Mouse (Mus musculus) hindbrain, embryonic 13.5 days (tissue): ENCODE data around the gene Brms1. TPM values are rescaled to one million over a fixed set of nuclear protein-coding genes. Genes with fewer than 3 reads are reported as not detected.

Experiments
- ATAC-seq: fragments of 200-750 bp; cut with Nextera tagmentation; 2 replicates; pipeline ENCODE4 v1.8.0; 2017; ENCODE audit warnings: moderate TSS enrichment; ENCODE audit not compliant: low FRiP score
- H3K27ac ChIP-seq: fragments of 300-500 bp; sonication (generic); 2 replicates; pipeline ENCODE4 v1.5.1; 2015; ENCODE audit warnings: inconsistent platforms, mild to moderate bottlenecking, moderate library complexity
- H3K27me3 ChIP-seq: fragments of 300-500 bp; sonication (generic); 2 replicates; pipeline ENCODE4 v1.6.1; 2015; ENCODE audit warnings: mild to moderate bottlenecking, inconsistent platforms
- H3K36me3 ChIP-seq: fragments of 300-500 bp; sonication (generic); 2 replicates; pipeline ENCODE4 v1.6.1; 2015; ENCODE audit warnings: mild to moderate bottlenecking, inconsistent platforms
- H3K4me1 ChIP-seq: fragments of 300-500 bp; sonication (generic); replicated peaks from 2 replicates; pipeline ENCODE4 v1.6.1; 2015; ENCODE audit warnings: inconsistent platforms
- H3K4me2 ChIP-seq: fragments of 300-500 bp; sonication (generic); 2 replicates; pipeline ENCODE4 v1.6.1; 2015; ENCODE audit warnings: inconsistent platforms, mild to moderate bottlenecking, moderate library complexity
- H3K4me3 ChIP-seq: fragments of 300-500 bp; sonication (generic); 2 replicates; pipeline ENCODE4 v1.5.1; 2015; ENCODE audit warnings: mild to moderate bottlenecking, inconsistent platforms
- H3K9ac ChIP-seq: fragments of 300-500 bp; sonication (generic); 2 replicates; pipeline ENCODE4 v1.6.1; 2015; ENCODE audit warnings: mild to moderate bottlenecking, inconsistent platforms
- H3K9me3 ChIP-seq: fragments of 300-500 bp; sonication (generic); 2 replicates; pipeline ENCODE4 v1.6.1; 2016; ENCODE audit warnings: inconsistent platforms
- WGBS: fragments of 180-500 bp; shearing (Covaris S2); methylation state at CpG from one replicate; pipeline ENCODE4 v1.1.7; 2015; 5-methylcytosine and 5-hydroxymethylcytosine counted together
- polyA plus RNA-seq: library from polyadenylated mRNA; unstranded; fragments of >200 nt; fragmentation: Nextera tagmentation; extraction: Ambion mirVana; gene quantifications from 2 replicates; pipeline ENCODE4 v1.2.1, GENCODE M21; 2015

Brms1 gene
- polyA plus RNA-seq, 1 experiment from 2014 or later: 48.2 TPM

DNA sequence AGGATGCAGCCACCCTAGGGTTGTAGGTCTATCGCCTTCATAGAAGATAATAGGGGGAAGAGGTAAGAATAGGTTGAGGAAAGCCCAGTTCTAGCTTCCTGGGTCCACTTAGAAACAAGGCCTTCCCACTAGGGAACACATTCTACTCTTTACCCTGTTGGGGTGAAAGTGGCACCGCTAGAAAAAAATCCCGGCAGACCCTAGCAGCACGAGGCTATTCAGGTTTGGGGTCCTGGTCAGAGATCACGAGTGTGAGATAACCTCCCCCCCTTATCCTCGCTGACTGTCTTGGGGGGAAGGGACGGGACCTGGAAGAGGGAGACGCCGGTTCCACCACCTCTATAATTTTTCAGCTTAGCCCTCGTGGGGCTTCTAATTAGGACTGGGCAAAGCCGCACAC lies 29.9 kb downstream of the Brms1 start:
- H3K9me3 ChIP-seq: no peaks in the 10 kb centered on the region
- 6% methylated on average over 11 of the region's 11 CpGs for WGBS

DNA sequence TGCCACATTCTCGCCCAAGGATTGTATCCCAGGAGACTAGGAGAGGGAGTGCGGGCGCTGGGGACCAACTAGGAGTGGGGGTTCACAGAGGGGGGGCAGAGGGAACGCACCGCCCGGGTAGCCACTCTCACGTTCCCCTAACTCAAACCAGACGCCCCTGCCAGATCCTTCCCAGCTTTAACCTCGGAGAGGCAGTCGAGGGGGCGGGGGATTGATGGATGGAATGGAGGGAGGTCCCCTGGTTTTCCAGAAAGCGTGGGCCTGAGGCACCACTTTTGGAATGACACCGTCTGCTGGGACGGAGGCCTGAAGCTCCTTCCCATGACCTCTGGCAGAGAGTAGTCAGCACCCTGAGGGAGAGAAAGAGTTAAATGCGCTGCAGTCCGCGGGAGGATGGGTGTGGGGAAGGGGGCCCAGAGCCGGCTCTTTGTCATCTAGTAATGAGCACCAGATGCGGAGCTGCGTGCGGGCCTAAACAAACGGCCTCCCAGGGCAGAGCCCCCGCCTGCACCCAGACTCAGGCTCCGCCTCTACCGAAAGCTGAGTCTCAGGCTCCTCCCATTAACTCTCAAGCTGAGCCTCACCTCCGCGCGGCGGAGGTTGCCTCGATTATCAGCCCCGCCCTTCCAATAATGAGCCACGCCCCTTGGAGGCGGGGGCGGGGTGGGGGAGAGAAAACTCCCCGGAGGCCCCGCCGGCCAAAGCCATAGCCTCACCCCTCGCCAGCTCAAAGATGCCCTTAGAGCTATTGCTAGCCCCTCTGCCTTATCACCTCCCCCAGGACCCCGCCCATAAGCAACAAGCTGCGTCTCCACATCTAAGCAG lies 30.6 kb downstream of the Brms1 start:
- Histone ChIP-seq H3K4me3 (peak overlapping the region; percentile 45), H3K4me2 (peak overlapping the region; percentile 76), H3K9me3 (no peaks in the 10 kb centered on the region), H3K36me3 (no peaks in the 10 kb centered on the region), H3K9ac (peak overlapping the region; percentile 71), H3K4me1 (peaks cover 52% of the 10 kb centered on the region), H3K27ac (peak overlapping the region; percentile 79), H3K27me3 (peaks cover 68% of the 10 kb centered on the region)
- under 1% methylated on average over 39 of the region's 40 CpGs for WGBS
- peak; percentile 77 for ATAC-seq

More for the DNA sequence above, 29.9 kb downstream of the Brms1 start:
- Histone ChIP-seq H3K4me3 (peak overlapping the region; percentile 45), H3K27ac (peak overlapping the region; percentile 79), H3K36me3 (no peaks in the 10 kb centered on the region), H3K4me1 (peaks cover 52% of the 10 kb centered on the region), H3K27me3 (peaks cover 70% of the 10 kb centered on the region), H3K9ac (peak overlapping the region; percentile 71), H3K4me2 (peak overlapping the region; percentile 76)
- 0 out of 2 replicates have a peak, but pooled peaks have one; percentile 6 for ATAC-seq

DNA sequence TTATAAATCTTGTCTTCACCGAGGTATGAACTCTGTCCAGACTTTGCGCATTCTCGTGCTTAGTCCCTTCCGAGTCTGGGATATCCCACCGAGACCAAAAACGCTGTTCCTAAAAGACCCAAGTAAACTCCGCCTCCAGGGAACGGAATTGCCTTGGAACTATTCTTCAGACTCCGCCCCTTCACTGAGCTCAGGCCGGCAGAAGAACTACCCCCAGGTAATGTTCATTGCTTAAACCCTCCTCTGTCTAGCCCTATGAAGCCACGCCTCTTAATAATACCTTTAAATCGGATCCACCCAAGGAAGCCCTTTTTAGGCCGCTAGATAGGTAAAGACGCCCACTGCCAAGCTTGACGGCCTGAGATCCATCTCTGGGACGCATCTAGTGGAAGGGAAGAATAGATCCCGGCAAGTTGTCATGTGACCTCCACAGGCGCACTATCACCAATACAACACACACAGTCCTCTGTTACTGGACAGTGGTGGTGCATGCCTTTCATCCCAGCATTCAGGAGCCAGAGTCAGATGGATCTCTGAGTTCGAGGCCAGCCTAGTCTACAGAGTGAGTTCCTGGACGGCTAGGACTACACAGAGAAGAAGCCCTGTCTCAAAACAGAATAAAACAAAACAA lies 31.4 kb downstream of the Brms1 start:
- WGBS: 5% methylated on average over 20 of the region's 20 CpGs
- no peak overlapping the region for H3K27ac ChIP-seq
- H3K36me3 ChIP-seq: no peaks in the 10 kb centered on the region
- peak overlapping the region; percentile 45 for H3K4me3 ChIP-seq
- peaks cover 61% of the 10 kb centered on the region for H3K27me3 ChIP-seq
- no peaks in the 10 kb centered on the region for H3K9me3 ChIP-seq
- peak overlapping the region; percentile 71; the same call in 1 of the 2 replicates for H3K9ac ChIP-seq
- ATAC-seq: no peak
- H3K4me2 ChIP-seq: peak overlapping the region; percentile 76
- peaks cover 45% of the 10 kb centered on the region for H3K4me1 ChIP-seq

DNA sequence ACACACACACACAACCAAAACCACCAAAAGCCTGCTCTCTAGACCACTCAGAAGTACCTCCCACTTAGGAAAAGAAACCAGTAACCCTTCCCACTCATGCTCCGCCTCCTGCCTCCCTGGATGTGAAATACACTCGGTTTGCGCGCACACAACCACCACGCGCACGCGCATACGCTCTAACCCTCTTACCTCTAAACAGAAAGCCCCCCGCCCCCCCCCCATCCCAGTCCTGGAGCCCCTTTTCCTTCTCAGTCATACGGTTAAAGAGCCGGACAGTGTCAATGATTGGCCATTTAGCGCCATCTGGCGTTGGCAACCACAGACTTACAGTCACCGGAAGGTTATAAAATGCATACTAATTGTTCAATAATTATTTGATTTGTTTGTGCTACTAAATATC lies 31.9 kb downstream of the Brms1 start:
- no peak for ATAC-seq
- H3K4me3 ChIP-seq: peak overlapping the region; percentile 7; the same call in 1 of the 2 replicates
- H3K36me3 ChIP-seq: no peaks in the 10 kb centered on the region
- H3K27ac ChIP-seq: no peak overlapping the region
- peaks cover 40% of the 10 kb centered on the region for H3K4me1 ChIP-seq
- no peak overlapping the region for H3K9ac ChIP-seq
- 2% methylated on average over 15 of the region's 15 CpGs for WGBS
- H3K9me3 ChIP-seq: no peaks in the 10 kb centered on the region
- peaks cover 56% of the 10 kb centered on the region for H3K27me3 ChIP-seq
- peak overlapping the region; percentile 76 for H3K4me2 ChIP-seq

DNA sequence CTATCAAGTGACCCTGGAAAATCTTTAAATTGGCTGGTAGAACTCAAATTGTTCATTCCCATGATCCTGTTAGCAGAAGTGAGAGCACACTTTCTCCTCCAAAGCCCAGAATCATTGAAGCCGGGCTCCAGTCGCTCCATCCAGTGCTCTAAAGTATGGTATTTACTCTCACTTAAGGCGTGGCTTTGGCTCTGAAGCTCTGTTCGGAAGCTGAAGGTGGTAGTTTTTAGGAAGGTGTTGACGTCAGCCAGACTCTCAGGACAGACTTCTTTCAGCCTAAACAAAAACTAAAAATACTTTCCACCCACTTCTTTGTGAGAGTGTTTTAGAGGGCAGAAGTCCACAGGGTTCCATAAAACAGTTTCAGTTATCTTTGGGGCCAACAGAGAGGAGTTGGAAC lies 32.4 kb downstream of the Brms1 start:
- Histone ChIP-seq H3K27ac (no peak overlapping the region), H3K4me2 (no peak overlapping the region), H3K4me3 (no peak overlapping the region), H3K36me3 (no peaks in the 10 kb centered on the region), H3K9me3 (no peaks in the 10 kb centered on the region), H3K4me1 (peaks cover 35% of the 10 kb centered on the region), H3K9ac (no peak overlapping the region), H3K27me3 (peaks cover 55% of the 10 kb centered on the region)
- no peak for ATAC-seq
- 47% methylated on average over 5 of the region's 5 CpGs for WGBS

DNA sequence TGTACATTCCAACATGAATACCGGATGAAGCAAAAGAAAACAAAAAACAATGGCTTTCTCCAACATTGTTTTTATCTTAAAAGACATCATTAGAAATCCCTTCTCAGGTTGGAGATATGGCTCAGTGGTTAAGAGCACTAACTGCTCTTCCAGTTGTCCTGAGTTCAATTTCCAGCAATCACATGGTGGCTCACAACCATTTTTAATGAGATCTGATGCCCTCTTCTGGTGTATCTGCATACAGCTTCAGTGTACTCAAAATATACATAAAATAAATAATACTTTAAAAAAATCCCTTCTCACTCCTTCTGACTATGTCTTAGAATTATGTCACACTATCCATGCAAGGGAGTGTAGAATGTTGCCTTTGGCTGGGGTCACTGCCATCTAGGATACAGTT lies 38.1 kb downstream of the Brms1 start:
- H3K4me1 ChIP-seq: no peaks in the 10 kb centered on the region
- H3K9me3 ChIP-seq: no peaks in the 10 kb centered on the region
- H3K27me3 ChIP-seq: peaks cover 71% of the 10 kb centered on the region
- no peak for ATAC-seq
- H3K27ac ChIP-seq: no peak overlapping the region
- H3K36me3 ChIP-seq: no peaks in the 10 kb centered on the region; the same call in 1 of the 2 replicates
- no peak overlapping the region for H3K4me3 ChIP-seq
- H3K9ac ChIP-seq: no peak overlapping the region
- no peak overlapping the region for H3K4me2 ChIP-seq
- 91% methylated on average over 1 of the region's 1 CpGs for WGBS

DNA sequence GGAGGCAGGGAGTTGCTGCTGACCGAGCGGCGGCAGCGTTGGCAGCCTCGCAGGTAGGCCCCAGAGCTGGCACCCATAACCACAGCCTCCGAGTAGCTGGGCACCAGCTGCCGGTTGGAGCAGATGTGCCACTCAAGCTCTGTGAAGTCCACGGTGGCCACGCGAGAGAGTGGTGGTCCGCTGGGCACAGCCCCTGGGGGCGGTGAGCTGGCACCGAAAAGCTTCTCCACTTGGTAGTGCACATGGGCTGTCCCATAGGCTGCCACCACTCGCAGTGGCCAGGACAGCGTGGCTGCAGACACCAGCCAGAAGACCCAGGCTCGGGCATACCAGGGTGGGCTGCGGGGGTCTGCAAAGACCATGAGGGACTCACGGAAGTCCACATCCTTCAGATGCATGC lies 40.9 kb downstream of the Brms1 start:
- no peaks in the 10 kb centered on the region; the same call in 1 of the 2 replicates for H3K36me3 ChIP-seq
- ATAC-seq: no peak
- H3K9me3 ChIP-seq: no peaks in the 10 kb centered on the region
- 66% methylated on average over 18 of the region's 18 CpGs for WGBS
- H3K4me1 ChIP-seq: peaks cover 11% of the 10 kb centered on the region
- no peak overlapping the region for H3K9ac ChIP-seq
- H3K27ac ChIP-seq: no peak overlapping the region
- H3K4me3 ChIP-seq: no peak overlapping the region
- H3K27me3 ChIP-seq: peaks cover 75% of the 10 kb centered on the region
- H3K4me2 ChIP-seq: no peak overlapping the region

DNA sequence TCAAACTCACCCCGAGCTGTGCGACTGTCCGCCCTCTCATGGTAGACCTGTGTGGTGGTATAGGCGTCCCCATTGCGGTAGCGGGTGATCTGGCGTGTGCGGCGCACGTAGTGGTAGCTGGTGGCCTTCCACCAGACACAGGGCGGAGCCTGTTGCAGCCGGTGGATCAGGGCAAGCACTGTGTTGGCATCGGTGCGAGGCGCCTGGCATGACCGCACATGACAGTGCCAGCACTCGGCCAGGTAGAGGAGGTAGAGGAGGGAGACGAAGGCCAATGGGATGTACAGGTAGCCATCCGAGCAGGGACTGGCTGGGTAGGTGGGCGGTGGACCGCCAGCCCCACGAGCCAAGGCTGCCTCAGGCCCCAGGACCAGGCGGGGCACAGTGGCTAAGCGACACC lies 41.4 kb downstream of the Brms1 start:
- Histone ChIP-seq H3K4me1 (peaks cover 17% of the 10 kb centered on the region), H3K9me3 (no peaks in the 10 kb centered on the region), H3K4me2 (no peak overlapping the region), H3K36me3 (no peaks in the 10 kb centered on the region; the same call in 1 of the 2 replicates), H3K9ac (no peak overlapping the region), H3K4me3 (no peak overlapping the region), H3K27me3 (peaks cover 75% of the 10 kb centered on the region), H3K27ac (no peak overlapping the region)
- no peak for ATAC-seq
- WGBS: 70% methylated on average over 24 of the region's 24 CpGs

DNA sequence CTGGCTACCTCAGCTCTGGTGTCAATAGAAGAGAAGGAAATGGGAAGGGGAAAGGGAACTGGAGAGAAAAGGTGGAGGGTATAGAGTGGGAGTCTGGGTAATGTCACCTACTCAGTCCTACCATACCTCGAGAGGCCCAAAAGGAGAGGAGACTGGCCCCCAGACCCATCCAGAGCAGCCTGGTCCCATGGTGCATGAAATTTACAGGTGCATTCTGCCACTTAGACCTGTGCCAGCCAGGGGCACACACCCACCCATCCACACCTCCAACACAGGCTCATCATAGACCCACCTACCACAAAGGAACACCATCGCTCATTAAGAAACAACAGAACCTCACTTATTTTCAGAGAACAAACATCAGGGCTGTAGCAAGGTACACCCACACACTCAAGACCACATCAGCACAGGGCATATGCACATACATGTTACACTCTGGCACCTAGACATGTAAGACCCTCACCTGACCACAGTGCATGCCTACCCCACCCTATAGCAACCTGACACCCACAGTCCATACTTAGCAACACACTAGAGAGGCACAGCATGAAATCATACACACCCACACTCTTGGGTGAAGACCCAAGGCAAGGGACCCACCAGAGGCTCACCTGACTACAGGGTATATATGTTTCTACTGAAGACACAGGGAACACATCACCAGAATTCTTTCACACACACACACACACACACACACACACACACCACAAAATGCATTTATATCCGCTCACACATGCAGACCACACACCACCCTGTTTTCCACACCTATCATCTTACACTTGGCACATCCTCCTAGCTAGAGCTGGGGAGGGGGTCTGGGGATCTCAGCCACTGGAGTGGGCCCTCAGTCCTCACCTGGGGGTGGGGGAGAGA lies 43.0 kb downstream of the Brms1 start:
- Histone ChIP-seq H3K4me3 (peak overlapping the region; percentile 55), H3K9me3 (no peaks in the 10 kb centered on the region), H3K27ac (no peak overlapping the region), H3K27me3 (peaks cover 71% of the 10 kb centered on the region), H3K9ac (peak overlapping the region; percentile 75), H3K36me3 (no peaks in the 10 kb centered on the region; the same call in 1 of the 2 replicates), H3K4me2 (peak overlapping the region; percentile 79), H3K4me1 (peaks cover 26% of the 10 kb centered on the region)
- 69% methylated on average over 3 of the region's 3 CpGs for WGBS
- no peak for ATAC-seq

DNA sequence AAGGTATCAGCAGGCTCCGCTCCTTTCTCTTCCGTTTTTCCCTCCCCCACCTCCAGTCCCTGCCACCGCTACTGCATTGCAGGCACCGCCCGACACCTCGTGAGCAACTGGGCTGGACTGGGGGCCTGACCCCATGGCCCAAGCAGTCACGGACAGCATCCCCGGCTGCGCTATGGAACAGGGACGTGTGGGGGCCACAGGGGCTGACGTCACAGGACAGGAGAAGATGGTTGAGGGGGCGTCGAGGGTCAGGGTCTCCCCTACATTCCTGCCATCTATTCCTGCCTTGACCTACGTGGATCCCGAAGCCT lies 43.6 kb downstream of the Brms1 start:
- Histone ChIP-seq H3K4me1 (peaks cover 32% of the 10 kb centered on the region), H3K4me3 (peak overlapping the region; percentile 55), H3K36me3 (peaks cover 4% of the 10 kb centered on the region; the same call in 1 of the 2 replicates), H3K27ac (no peak overlapping the region), H3K27me3 (peaks cover 67% of the 10 kb centered on the region), H3K4me2 (peak overlapping the region; percentile 79), H3K9ac (peak overlapping the region; percentile 75), H3K9me3 (no peaks in the 10 kb centered on the region)
- 3% methylated on average over 15 of the region's 15 CpGs for WGBS
- ATAC-seq: no peak

DNA sequence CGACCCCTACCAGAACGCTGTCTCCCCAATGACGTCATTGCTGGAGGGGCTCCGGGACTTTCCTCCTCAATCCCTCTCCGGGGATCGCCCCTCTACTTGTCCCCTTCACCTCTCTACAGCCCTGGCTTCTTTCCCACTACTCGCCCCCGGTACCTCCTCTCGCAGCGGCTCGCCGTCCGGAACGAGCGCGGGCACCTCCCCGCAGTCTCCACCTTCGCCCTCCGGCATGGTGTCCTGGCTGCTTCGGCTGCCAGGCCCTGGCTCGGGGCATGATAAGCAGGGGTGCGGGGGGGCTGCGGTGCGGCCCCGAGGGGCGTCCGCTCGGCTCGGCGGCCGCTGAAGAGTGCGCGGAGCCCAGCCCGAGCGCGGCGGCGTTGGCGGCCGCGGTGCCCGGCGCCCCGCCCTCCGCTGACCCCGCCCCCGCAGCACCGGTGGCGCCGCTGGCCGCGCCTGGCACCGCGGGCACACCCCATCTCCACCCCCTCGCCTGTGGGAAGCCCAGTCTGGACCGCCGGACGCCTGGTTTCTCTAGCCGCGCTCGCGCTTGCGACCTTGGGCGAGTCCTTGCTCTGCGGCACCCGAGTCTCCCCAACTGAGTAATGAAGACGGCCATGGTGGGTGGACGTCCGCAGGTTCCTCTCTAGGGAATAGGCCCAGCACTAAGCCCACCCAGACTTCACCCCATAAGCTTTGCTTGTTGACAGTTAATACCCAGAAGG lies 44.1 kb downstream of the Brms1 start, which contains the start of gene Tmem151a:
TSS of gene Tmem151a (minus strand) at position 387 of the 719 bp plus-strand sequence.
- H3K27me3 ChIP-seq: peaks cover 62% of the 10 kb centered on the region
- no peaks in the 10 kb centered on the region for H3K9me3 ChIP-seq
- H3K9ac ChIP-seq: peak within 1 kb of the TSS; percentile 75
- peaks cover 33% of the 10 kb centered on the region for H3K4me1 ChIP-seq
- H3K4me3 ChIP-seq: peak within 1 kb of the TSS; percentile 55
- peak within 1 kb of the TSS; percentile 79 for H3K4me2 ChIP-seq
- under 1% methylated on average over 57 of the region's 69 CpGs for WGBS
- ATAC-seq: no peak
- H3K27ac ChIP-seq: no peak within 1 kb of the TSS
- peaks cover 7% of the 10 kb centered on the region for H3K36me3 ChIP-seq
